Mouse (Mus musculus): ENCODE data around the gene Galnt5. TPM values are rescaled to one million over a fixed set of nuclear protein-coding genes. Genes with fewer than 3 reads are reported as not detected.

Gene Galnt5
- total RNA-seq (2023): not detected

GRCm38 (mm10) chr2:57997752-57998430, at the start of gene Galnt5:
Gene Galnt5, plus strand, starts transcription at chr2:57997884.

GRCm38 (mm10) chr2:58052821-58053581, 55.3 kb downstream of the Galnt5 start, which contains the start of gene Ermn:
Gene Ermn, minus strand, starts transcription at chr2:58052864.

Other genes starting within 250 kb of the Galnt5 start
- gene Ermn, start 55.0 kb downstream of the Galnt5 start, total RNA-seq (2023): not detected
- 100 to 1,000 TPM; 327 to 444 TPM for gene Cytip, start 197.6 kb downstream of the Galnt5 start, total RNA-seq (2023)

Data from B cell, adult 67 days (primary cell).